Mouse (Mus musculus): ENCODE results near the gene Rtn2. TPM values are rescaled to one million over a fixed set of nuclear protein-coding genes. Genes with fewer than 3 reads are reported as not detected.
"Not testable (repeated sequence)": the region's sequence is repeated elsewhere in the genome, so short reads cannot be mapped to it uniquely, and the experiment has no call there.

The Rtn2 gene
- polyA plus RNA-seq, 1 experiment from 2014 or later = 111 TPM

GRCm38 (mm10) chr7:19271238-19272172, 10.9 kb upstream of the Rtn2 start, which contains the start of gene Vasp:
Vasp (minus strand) TSS chr7:19271817.
- Histone ChIP-seq H3K27ac (ENCODE audit: low read length) (peak within 1 kb of the TSS; percentile 87), H3K9ac (ENCODE audit: low read depth, low read length) (peak within 1 kb of the TSS; percentile 89), H3K4me3 (ENCODE audit: low read depth, low read length) (peak within 1 kb of the TSS; percentile 96), H3K9me3 (replicated peaks; ENCODE audit: control insufficient read depth, low read length, poor library complexity, severe bottlenecking) (no peaks in the 10 kb centered on the region), H3K36me3 (ENCODE audit: control insufficient read depth, insufficient read depth, low read length) (no peaks in the 10 kb centered on the region), H3K4me2 (ENCODE audit: low read length) (peak within 1 kb of the TSS; percentile 72), H3K27me3 (ENCODE audit: control insufficient read depth, insufficient read depth, low read depth, low read length) (no peaks in the 10 kb centered on the region), H3K4me1 (ENCODE audit: control insufficient read depth, insufficient read depth, low read length) (peaks cover 18% of the 10 kb centered on the region)
- under 1% methylated on average over 59 of the region's 62 CpGs for WGBS
- ATAC-seq = peak; percentile 76

- Histone ChIP-seq H3K36me3 (ENCODE audit: control insufficient read depth, insufficient read depth, low read length) (no peaks in the 10 kb centered on the region), H3K27me3 (ENCODE audit: control insufficient read depth, insufficient read depth, low read depth, low read length) (no peaks in the 10 kb centered on the region), H3K9me3 (replicated peaks; ENCODE audit: control insufficient read depth, low read length, poor library complexity, severe bottlenecking) (no peaks in the 10 kb centered on the region), H3K27ac (ENCODE audit: low read length) (peak overlapping the region; percentile 87), H3K4me1 (ENCODE audit: control insufficient read depth, insufficient read depth, low read length) (peaks cover 18% of the 10 kb centered on the region), H3K4me2 (ENCODE audit: low read length) (peak overlapping the region; percentile 72), H3K4me3 (ENCODE audit: low read depth, low read length) (peak overlapping the region; percentile 96), H3K9ac (ENCODE audit: low read depth, low read length) (peak overlapping the region; percentile 89)
- ATAC-seq = peak; percentile 74
- WGBS = 0% methylated on average over 36 of the region's 36 CpGs
These were observed 10.2 kb upstream of the Rtn2 start for GRCm38 (mm10) chr7:19272173-19272764.

GRCm38 (mm10) chr7:19276253-19276652, 6.2 kb upstream of the Rtn2 start:
- 51% methylated on average over 4 of the region's 4 CpGs for WGBS
- Histone ChIP-seq H3K4me1 (ENCODE audit: control insufficient read depth, insufficient read depth, low read length) (peaks cover 8% of the 10 kb centered on the region; the same call in 1 of the 2 replicates), H3K4me3 (ENCODE audit: low read depth, low read length) (no peak overlapping the region), H3K27ac (ENCODE audit: low read length) (no peak overlapping the region), H3K9me3 (replicated peaks; ENCODE audit: control insufficient read depth, low read length, poor library complexity, severe bottlenecking) (no peaks in the 10 kb centered on the region), H3K27me3 (ENCODE audit: control insufficient read depth, insufficient read depth, low read depth, low read length) (peaks cover 38% of the 10 kb centered on the region), H3K4me2 (ENCODE audit: low read length) (no peak overlapping the region), H3K9ac (ENCODE audit: low read depth, low read length) (no peak overlapping the region), H3K36me3 (ENCODE audit: control insufficient read depth, insufficient read depth, low read length) (no peaks in the 10 kb centered on the region)
- no peak for ATAC-seq

- 3% methylated on average over 34 of the region's 34 CpGs for WGBS
- H3K4me3 ChIP-seq (ENCODE audit: low read depth, low read length) = peak overlapping the region; percentile 40
- no peak overlapping the region for H3K27ac ChIP-seq (ENCODE audit: low read length)
- H3K36me3 ChIP-seq (ENCODE audit: control insufficient read depth, insufficient read depth, low read length) = no peaks in the 10 kb centered on the region
- H3K9me3 ChIP-seq (replicated peaks; ENCODE audit: control insufficient read depth, low read length, poor library complexity, severe bottlenecking) = no peaks in the 10 kb centered on the region
- H3K9ac ChIP-seq (ENCODE audit: low read depth, low read length) = peak overlapping the region; percentile 48; the same call in 1 of the 2 replicates
- ATAC-seq = no peak
- H3K4me1 ChIP-seq (ENCODE audit: control insufficient read depth, insufficient read depth, low read length) = peaks cover 14% of the 10 kb centered on the region
- H3K4me2 ChIP-seq (ENCODE audit: low read length) = peak overlapping the region; percentile 55
- peaks cover 39% of the 10 kb centered on the region for H3K27me3 ChIP-seq (ENCODE audit: control insufficient read depth, insufficient read depth, low read depth, low read length)
These were observed 3.4 kb upstream of the Rtn2 start for GRCm38 (mm10) chr7:19279052-19279451.

- H3K9ac ChIP-seq (ENCODE audit: low read depth, low read length) = peak within 1 kb of the TSS; percentile 48
- peak within 1 kb of the TSS; percentile 40 for H3K4me3 ChIP-seq (ENCODE audit: low read depth, low read length)
- H3K9me3 ChIP-seq (replicated peaks; ENCODE audit: control insufficient read depth, low read length, poor library complexity, severe bottlenecking) = no peaks in the 10 kb centered on the region
- H3K4me2 ChIP-seq (ENCODE audit: low read length) = peak within 1 kb of the TSS; percentile 55
- ATAC-seq = no peak
- WGBS = under 1% methylated on average over 45 of the region's 46 CpGs
- H3K27ac ChIP-seq (ENCODE audit: low read length) = no peak within 1 kb of the TSS
- H3K4me1 ChIP-seq (ENCODE audit: control insufficient read depth, insufficient read depth, low read length) = peaks cover 19% of the 10 kb centered on the region
- no peaks in the 10 kb centered on the region for H3K36me3 ChIP-seq (ENCODE audit: control insufficient read depth, insufficient read depth, low read length)
- peaks cover 39% of the 10 kb centered on the region for H3K27me3 ChIP-seq (ENCODE audit: control insufficient read depth, insufficient read depth, low read depth, low read length)
These were observed 2.8 kb upstream of the Rtn2 start, which contains the start of gene Ppm1n for GRCm38 (mm10) chr7:19279581-19280114. Ppm1n (minus strand) TSS chr7:19280064.

- 34% methylated on average over 6 of the region's 6 CpGs for WGBS
These were observed 632 bp upstream of the Rtn2 start for GRCm38 (mm10) chr7:19281680-19282304.

GRCm38 (mm10) chr7:19282791-19283405, 474 bp downstream of the Rtn2 start:
- H3K36me3 ChIP-seq (ENCODE audit: control insufficient read depth, insufficient read depth, low read length) = peaks cover 4% of the 10 kb centered on the region; the same call in 1 of the 2 replicates
- ATAC-seq = peak; percentile 80
- H3K4me3 ChIP-seq (ENCODE audit: low read depth, low read length) = peak overlapping the region; percentile 75
- H3K9me3 ChIP-seq (replicated peaks; ENCODE audit: control insufficient read depth, low read length, poor library complexity, severe bottlenecking) = no peaks in the 10 kb centered on the region
- peak overlapping the region; percentile 93 for H3K9ac ChIP-seq (ENCODE audit: low read depth, low read length)
- WGBS = under 1% methylated on average over 30 of the region's 35 CpGs
- H3K27ac ChIP-seq (ENCODE audit: low read length) = peak overlapping the region; percentile 90
- H3K27me3 ChIP-seq (ENCODE audit: control insufficient read depth, insufficient read depth, low read depth, low read length) = peaks cover 34% of the 10 kb centered on the region
- peak overlapping the region; percentile 71 for H3K4me2 ChIP-seq (ENCODE audit: low read length)
- H3K4me1 ChIP-seq (ENCODE audit: control insufficient read depth, insufficient read depth, low read length) = peaks cover 21% of the 10 kb centered on the region

More at GRCm38 (mm10) chr7:19281680-19282304, 632 bp upstream of the Rtn2 start:
- Histone ChIP-seq H3K27me3 (ENCODE audit: control insufficient read depth, insufficient read depth, low read depth, low read length) (peaks cover 39% of the 10 kb centered on the region), H3K4me2 (ENCODE audit: low read length) (peak overlapping the region; percentile 71), H3K4me3 (ENCODE audit: low read depth, low read length) (peak overlapping the region; percentile 75), H3K4me1 (ENCODE audit: control insufficient read depth, insufficient read depth, low read length) (peaks cover 21% of the 10 kb centered on the region)
- H3K27ac ChIP-seq (ENCODE audit: low read length); H3K36me3 ChIP-seq (ENCODE audit: control insufficient read depth, insufficient read depth, low read length); ATAC-seq; H3K9me3 ChIP-seq (replicated peaks; ENCODE audit: control insufficient read depth, low read length, poor library complexity, severe bottlenecking); H3K9ac ChIP-seq (ENCODE audit: low read depth, low read length): not testable (repeated sequence)

- Histone ChIP-seq H3K4me1 (ENCODE audit: control insufficient read depth, insufficient read depth, low read length) (peaks cover 21% of the 10 kb centered on the region), H3K9me3 (replicated peaks; ENCODE audit: control insufficient read depth, low read length, poor library complexity, severe bottlenecking) (no peaks in the 10 kb centered on the region), H3K36me3 (ENCODE audit: control insufficient read depth, insufficient read depth, low read length) (peaks cover 4% of the 10 kb centered on the region), H3K4me2 (ENCODE audit: low read length) (peak overlapping the region; percentile 71), H3K27me3 (ENCODE audit: control insufficient read depth, insufficient read depth, low read depth, low read length) (peaks cover 29% of the 10 kb centered on the region), H3K9ac (ENCODE audit: low read depth, low read length) (peak overlapping the region; percentile 93), H3K27ac (ENCODE audit: low read length) (peak overlapping the region; percentile 90), H3K4me3 (ENCODE audit: low read depth, low read length) (peak overlapping the region; percentile 75)
- WGBS = 17% methylated on average over 14 of the region's 14 CpGs
- peak; percentile 22; the same call in 1 of the 2 replicates for ATAC-seq
These were observed 981 bp downstream of the Rtn2 start for GRCm38 (mm10) chr7:19283406-19283804.
